Mouse (Mus musculus) limb, embryonic 11.5 days (tissue): ENCODE measurements around the gene Lta. TPM values are rescaled to one million over a fixed set of nuclear protein-coding genes. Genes with fewer than 3 reads are reported as not detected.

Experiments
- ATAC-seq: fragments of 200-750 bp; cut with Nextera tagmentation; 2 replicates; pipeline ENCODE4 v1.8.0; 2017; ENCODE audit warnings: low read depth; ENCODE audit not compliant: insufficient number of reproducible peaks, low FRiP score, low TSS enrichment
- DNase-seq: peaks from one replicate; pipeline ENCODE4 v3.0.0-alpha.2; 2015; ENCODE audit warnings: low spot score
- H3K27ac ChIP-seq: fragments of 300-500 bp; sonication (generic); replicated peaks from 2 replicates; pipeline ENCODE4 v1.5.1; 2014; ENCODE audit warnings: low read depth, mild to moderate bottlenecking, low read length
- H3K27me3 ChIP-seq: fragments of 300-500 bp; sonication (generic); 2 replicates; pipeline ENCODE4 v1.6.1; 2014; ENCODE audit warnings: mild to moderate bottlenecking, low read length, mixed read lengths; ENCODE audit not compliant: control insufficient read depth, insufficient read depth
- H3K36me3 ChIP-seq: fragments of 300-500 bp; sonication (generic); 2 replicates; pipeline ENCODE4 v1.6.1; 2014; ENCODE audit warnings: mild to moderate bottlenecking, low read length, moderate library complexity, mixed read lengths; ENCODE audit not compliant: control insufficient read depth, insufficient read depth
- H3K4me1 ChIP-seq: fragments of 300-500 bp; sonication (generic); 2 replicates; pipeline ENCODE4 v1.6.1; 2014; ENCODE audit warnings: low read length, mixed read lengths; ENCODE audit not compliant: control insufficient read depth, insufficient read depth
- H3K4me2 ChIP-seq: fragments of 300-500 bp; sonication (generic); 2 replicates; pipeline ENCODE4 v1.6.1; 2014; ENCODE audit warnings: low read depth, mild to moderate bottlenecking, moderate library complexity; ENCODE audit not compliant: severe bottlenecking
- H3K4me3 ChIP-seq: fragments of 300-500 bp; sonication (generic); 2 replicates; pipeline ENCODE4 v1.5.1; 2014; ENCODE audit warnings: low read depth, low read length
- H3K9ac ChIP-seq: fragments of 300-500 bp; sonication (generic); 2 replicates; pipeline ENCODE4 v1.6.1; 2014; ENCODE audit warnings: mild to moderate bottlenecking, low read length
- H3K9me3 ChIP-seq: fragments of 300-500 bp; sonication (generic); 2 replicates; pipeline ENCODE4 v1.6.1; 2016; ENCODE audit warnings: low read length; ENCODE audit not compliant: control insufficient read depth
- WGBS: fragments of 180-500 bp; shearing (Covaris S2); extraction: QIAGEN DNeasy Blood & Tissue Kit; methylation state at CpG from one replicate; pipeline ENCODE4 v1.1.7; 2014; 5-methylcytosine and 5-hydroxymethylcytosine counted together
- polyA plus RNA-seq: library from polyadenylated mRNA; unstranded; fragments of >200 nt; fragmentation: Nextera tagmentation; extraction: Ambion mirVana; gene quantifications from 2 replicates; pipeline ENCODE4 v1.2.1, GENCODE M21; 2014

Lta gene
- polyA plus RNA-seq, 1 experiment from 2014 or later: 0.11 TPM

DNA sequence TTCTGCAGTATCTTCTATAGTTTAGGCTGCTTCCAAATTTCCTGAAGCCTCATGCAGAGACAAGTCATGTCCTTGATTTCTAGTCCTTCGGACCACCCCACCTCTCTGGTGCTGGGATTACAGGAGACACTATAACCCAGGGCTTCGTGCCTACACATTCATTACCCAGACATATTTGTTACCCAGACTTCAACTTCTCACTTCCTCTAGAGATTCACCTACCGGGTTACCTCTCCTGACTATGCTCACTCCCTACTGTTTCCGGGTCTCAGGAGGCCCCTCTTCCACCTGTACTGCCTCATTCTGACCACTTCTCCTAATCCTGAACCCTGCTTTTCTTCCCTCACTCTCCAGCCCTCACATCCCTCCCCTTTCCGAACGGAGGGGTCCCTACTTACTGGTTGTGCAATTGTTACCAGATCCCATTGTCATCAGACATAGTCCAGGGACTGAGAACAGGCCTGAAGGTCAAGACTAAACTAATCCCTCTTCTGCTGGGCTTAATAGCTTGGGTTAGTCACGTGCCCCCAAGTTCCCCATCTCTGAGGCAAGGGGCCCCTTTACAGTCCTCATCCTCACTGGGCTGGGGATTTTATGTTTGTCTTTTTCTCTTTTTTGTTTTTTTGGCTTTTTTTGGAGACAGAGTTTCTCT, 17.1 kb downstream of the Lta start, which contains the start of gene Lst1:
Gene Lst1, minus strand, starts transcription at position 481 of the 652 bp plus-strand sequence.
- H3K4me1 ChIP-seq: peaks cover 2% of the 10 kb centered on the region
- 70% methylated on average over 7 of the region's 7 CpGs for WGBS
- H3K4me3 ChIP-seq: no peak within 1 kb of the TSS
- no peak within 1 kb of the TSS for H3K4me2 ChIP-seq
- H3K9me3 ChIP-seq: no peaks in the 10 kb centered on the region
- ATAC-seq: no peak
- no peaks in the 10 kb centered on the region for H3K27me3 ChIP-seq
- H3K9ac ChIP-seq: no peak within 1 kb of the TSS
- no peaks in the 10 kb centered on the region for H3K36me3 ChIP-seq
- no peak for DNase-seq
- no peak within 1 kb of the TSS for H3K27ac ChIP-seq

DNA sequence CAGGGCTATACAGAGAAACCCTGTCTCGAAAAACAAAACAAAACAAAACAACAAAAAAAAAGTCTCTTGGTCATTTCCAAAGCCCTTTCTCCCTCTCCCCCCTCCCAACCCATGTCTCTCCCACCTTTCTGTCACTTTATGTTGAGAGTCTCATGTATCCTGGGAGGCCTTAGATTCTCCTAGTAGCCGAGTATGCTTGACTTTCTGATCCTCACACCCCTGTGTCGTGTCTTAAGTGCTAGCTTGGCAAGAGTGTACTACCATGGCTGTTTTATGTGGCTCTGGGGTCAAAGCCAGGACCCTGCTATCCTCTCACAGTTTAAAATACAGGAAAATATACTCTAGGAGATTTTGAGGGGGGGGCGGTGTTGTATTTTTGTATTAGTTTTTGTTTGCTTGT, 17.8 kb downstream of the Lta start:
- Histone ChIP-seq H3K4me2 (no peak overlapping the region), H3K9me3 (no peaks in the 10 kb centered on the region), H3K36me3 (no peaks in the 10 kb centered on the region), H3K9ac (no peak overlapping the region), H3K27me3 (no peaks in the 10 kb centered on the region), H3K4me3 (no peak overlapping the region), H3K4me1 (peaks cover 2% of the 10 kb centered on the region), H3K27ac (no peak overlapping the region)
- WGBS: 71% methylated on average over 4 of the region's 4 CpGs
- DNase-seq (no peak), ATAC-seq (no peak)

DNA sequence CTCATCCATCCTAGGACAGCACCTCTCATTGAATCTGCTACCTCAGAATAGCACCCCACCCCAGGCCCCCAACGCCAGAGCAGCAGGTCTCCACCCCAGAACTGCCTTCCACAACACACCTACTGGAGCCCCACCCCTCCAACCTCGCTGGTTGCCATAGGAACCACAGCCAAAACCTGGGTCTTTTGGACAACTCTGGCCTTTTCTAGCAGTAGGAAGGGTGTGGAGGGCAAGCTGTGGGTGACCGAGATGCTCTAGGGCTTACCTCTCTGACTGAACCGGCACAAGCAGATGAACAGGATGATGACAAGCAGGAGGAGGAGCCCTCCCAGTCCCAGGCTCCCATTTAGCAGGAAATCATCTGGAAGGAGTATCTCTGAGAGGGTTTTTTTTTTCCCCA, 18.5 kb downstream of the Lta start:
- Histone ChIP-seq H3K9ac (no peak overlapping the region), H3K27me3 (no peaks in the 10 kb centered on the region), H3K4me3 (peak overlapping the region; percentile 33), H3K9me3 (no peaks in the 10 kb centered on the region), H3K4me2 (peak overlapping the region; percentile 48), H3K27ac (peak overlapping the region; percentile 65; the same call in 1 of the 2 replicates), H3K36me3 (no peaks in the 10 kb centered on the region), H3K4me1 (peaks cover 2% of the 10 kb centered on the region)
- ATAC-seq: peak; percentile 54; the same call in 1 of the 2 replicates
- WGBS: 1% methylated on average over 4 of the region's 4 CpGs
- DNase-seq: peak; percentile 74

DNA sequence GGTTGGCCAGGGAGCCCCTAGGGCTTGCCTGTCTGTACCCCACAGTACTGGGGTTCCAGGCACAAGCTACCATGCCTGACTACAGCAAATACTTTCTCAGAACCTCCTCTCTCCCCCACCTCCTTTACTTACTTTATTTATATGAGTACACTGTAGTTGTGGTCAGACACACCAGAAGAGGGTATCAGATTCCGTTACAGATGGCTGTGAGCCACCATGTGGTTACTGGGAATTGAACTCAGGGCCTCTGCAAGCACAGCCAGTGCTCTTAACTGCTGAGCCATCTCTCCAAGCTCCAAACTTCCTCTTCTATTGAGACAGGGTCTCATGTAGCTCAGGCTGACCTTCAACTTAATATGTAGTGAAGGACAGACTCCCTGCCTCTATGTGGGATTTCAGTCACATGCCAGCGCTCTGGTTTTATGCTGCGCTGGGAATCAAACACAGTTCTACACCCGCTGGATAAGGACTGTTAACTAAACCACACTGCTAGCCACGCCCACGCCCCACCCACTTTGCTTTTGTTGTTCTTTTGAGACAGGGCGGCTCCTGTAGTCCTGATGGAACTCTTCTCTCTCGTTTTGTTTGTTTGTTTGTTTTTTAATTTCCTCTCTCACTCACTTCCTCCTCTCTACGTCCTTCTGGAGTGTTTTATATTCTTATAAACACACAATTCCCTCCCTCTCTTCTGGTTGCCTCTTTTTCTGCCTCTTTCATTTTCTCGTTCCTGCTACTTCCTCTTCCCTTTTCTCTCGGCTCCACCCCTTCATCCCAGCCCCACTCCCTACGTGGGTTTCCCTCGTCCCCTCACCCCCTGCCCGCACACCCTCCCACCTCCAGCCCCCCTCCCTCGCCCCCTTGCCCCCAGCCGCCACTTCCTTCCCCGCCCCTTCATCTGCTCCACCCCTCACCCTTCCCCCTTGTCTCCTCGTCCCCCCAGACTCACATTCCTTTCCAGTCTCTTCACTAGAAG, 19.2 kb downstream of the Lta start:
- WGBS: 2% methylated on average over 18 of the region's 18 CpGs
- Histone ChIP-seq H3K4me2 (peak overlapping the region; percentile 48), H3K4me3 (peak overlapping the region; percentile 33), H3K9me3 (no peaks in the 10 kb centered on the region), H3K27me3 (no peaks in the 10 kb centered on the region), H3K27ac (peak overlapping the region; percentile 65; the same call in 1 of the 2 replicates), H3K36me3 (no peaks in the 10 kb centered on the region), H3K4me1 (peaks cover 2% of the 10 kb centered on the region), H3K9ac (peak overlapping the region; percentile 22)
- ATAC-seq (peak; percentile 71; the same call in 1 of the 2 replicates), DNase-seq (peak; percentile 78)

DNA sequence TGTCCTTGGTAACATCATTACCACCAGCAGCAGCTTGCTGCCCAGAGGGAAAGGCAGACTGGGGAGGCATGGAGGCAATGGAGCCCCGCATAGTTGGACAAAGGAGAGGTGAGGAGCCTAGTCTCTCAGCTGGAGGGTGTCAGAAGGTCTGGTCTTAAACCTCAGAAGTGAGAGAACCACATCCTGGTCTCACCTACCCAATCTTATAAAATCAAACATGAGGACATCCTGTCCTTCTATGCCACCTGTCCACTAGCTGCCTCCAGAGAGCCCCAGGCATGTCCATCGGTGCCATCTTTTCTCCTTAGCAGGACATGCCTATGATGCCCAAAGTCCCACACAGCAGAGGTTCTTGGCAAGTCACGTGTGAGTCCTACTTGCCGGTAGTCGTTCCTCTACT, 25.1 kb downstream of the Lta start:
- WGBS: 89% methylated on average over 5 of the region's 5 CpGs
- Histone ChIP-seq H3K36me3 (no peaks in the 10 kb centered on the region), H3K4me2 (no peak overlapping the region), H3K9ac (no peak overlapping the region), H3K27me3 (no peaks in the 10 kb centered on the region), H3K9me3 (no peaks in the 10 kb centered on the region), H3K4me3 (no peak overlapping the region), H3K27ac (no peak overlapping the region), H3K4me1 (no peaks in the 10 kb centered on the region)
- DNase-seq (no peak), ATAC-seq (no peak)

DNA sequence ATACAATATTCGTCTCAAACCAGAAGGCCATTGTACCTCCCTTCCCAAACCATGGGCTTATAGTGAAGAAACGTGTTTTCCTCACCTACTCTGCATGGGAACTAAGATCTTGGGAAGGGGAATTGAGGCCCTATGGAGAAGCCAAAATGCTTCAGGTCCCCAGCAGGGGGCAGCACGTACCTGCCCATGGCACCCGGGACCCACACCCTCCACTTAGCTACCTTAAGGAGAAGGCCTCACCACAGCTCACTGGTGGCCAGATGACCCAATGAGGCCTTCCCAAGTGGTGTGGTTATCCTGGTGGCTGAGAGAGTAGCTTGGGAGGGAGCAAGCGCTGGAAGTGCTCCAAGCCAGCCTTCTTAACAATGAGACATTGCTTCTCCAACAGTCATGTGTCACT, 26.6 kb downstream of the Lta start:
- H3K9ac ChIP-seq: no peak overlapping the region
- no peaks in the 10 kb centered on the region for H3K36me3 ChIP-seq
- ATAC-seq: peak; percentile 67; the same call in 1 of the 2 replicates
- H3K9me3 ChIP-seq: no peaks in the 10 kb centered on the region
- no peak overlapping the region for H3K4me2 ChIP-seq
- H3K4me3 ChIP-seq: no peak overlapping the region
- peak; percentile 81 for DNase-seq
- no peaks in the 10 kb centered on the region for H3K4me1 ChIP-seq
- H3K27me3 ChIP-seq: no peaks in the 10 kb centered on the region
- H3K27ac ChIP-seq: no peak overlapping the region
- WGBS: 17% methylated on average over 5 of the region's 5 CpGs

DNA sequence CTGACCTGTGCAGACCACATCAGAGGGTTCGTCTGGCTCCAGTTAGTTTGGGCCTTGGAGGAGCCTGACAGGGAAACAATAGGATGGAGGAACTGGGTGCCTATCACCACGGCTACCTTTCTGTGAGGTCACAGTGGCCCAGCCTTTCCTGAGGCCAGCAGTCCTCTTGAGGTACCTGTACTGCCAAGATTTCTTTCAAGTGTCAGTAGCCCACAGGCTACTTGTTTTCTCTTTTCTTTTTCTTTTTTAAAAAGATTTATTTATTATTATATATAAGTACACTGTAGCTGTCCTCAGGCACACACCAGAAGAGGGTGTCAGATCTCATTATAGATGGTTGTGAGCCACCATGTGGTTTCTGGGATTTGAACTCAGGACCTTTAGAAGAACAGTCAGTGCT, 29.2 kb downstream of the Lta start, which contains the start of gene Aif1:
Gene Aif1, minus strand, starts transcription at position 101 of the 400 bp plus-strand sequence.
- Histone ChIP-seq H3K4me3 (no peak within 1 kb of the TSS), H3K9me3 (no peaks in the 10 kb centered on the region)
- WGBS: 63% methylated on average over 2 of the region's 2 CpGs

DNA sequence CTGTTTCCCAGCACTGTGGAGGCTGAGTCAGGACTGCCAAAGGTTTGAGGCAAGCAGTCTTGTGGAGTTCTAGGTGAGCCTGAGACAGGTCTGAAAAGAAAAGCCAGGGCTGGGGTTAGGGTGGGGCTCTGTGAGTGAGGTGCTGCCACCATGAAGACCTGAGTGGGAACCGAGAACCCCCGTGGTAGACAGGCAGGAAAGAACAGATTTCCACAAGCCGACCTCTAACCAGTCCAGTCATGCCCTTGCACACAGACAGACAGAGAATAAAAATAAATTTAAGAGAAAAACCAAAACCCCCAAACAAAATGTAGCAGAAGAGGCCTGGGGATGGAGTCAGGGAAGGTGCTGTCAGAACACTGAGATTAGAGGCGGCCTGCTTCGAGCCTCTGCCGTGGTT, 29.8 kb downstream of the Lta start:
- ATAC-seq (no peak), DNase-seq (no peak)
- H3K4me2 ChIP-seq: no peak overlapping the region
- no peak overlapping the region for H3K9ac ChIP-seq
- no peak overlapping the region for H3K4me3 ChIP-seq
- H3K4me1 ChIP-seq: no peaks in the 10 kb centered on the region
- no peaks in the 10 kb centered on the region for H3K36me3 ChIP-seq
- H3K27me3 ChIP-seq: no peaks in the 10 kb centered on the region
- WGBS: 82% methylated on average over 6 of the region's 6 CpGs
- H3K27ac ChIP-seq: no peak overlapping the region
- no peaks in the 10 kb centered on the region for H3K9me3 ChIP-seq

More for the DNA sequence above, 29.2 kb downstream of the Lta start, which contains the start of gene Aif1:
- H3K9ac ChIP-seq: no peak within 1 kb of the TSS
- DNase-seq: no peak
- H3K4me1 ChIP-seq: no peaks in the 10 kb centered on the region
- H3K4me2 ChIP-seq: no peak within 1 kb of the TSS
- H3K27ac ChIP-seq: no peak within 1 kb of the TSS
- H3K36me3 ChIP-seq: no peaks in the 10 kb centered on the region
- ATAC-seq: no peak
- H3K27me3 ChIP-seq: no peaks in the 10 kb centered on the region
